Mouse (Mus musculus) spleen, adult 2 months (tissue): ENCODE measurements around the gene Nrd1.

ENCODE experiments used
- CTCF ChIP-seq: fragments of 200-500 bp; IDR thresholded peaks from 2 replicates; pipeline ENCODE4 v1.5.1; 2011; ENCODE audit warnings: mild to moderate bottlenecking, inconsistent platforms; ENCODE audit not compliant: insufficient read depth, insufficient read length, insufficient replicate concordance; ENCODE audit errors: extremely low read depth
- POLR2A ChIP-seq: fragments of 200-500 bp; IDR thresholded peaks from 2 replicates; pipeline ENCODE4 v1.6.1; 2011; ENCODE audit warnings: low read depth, low read length, inconsistent platforms

- TF ChIP-seq POLR2A (no peak), CTCF (no peak)
Measured at GRCm38 (mm10) chr4:109057640-109058039, 57.2 kb downstream of the Nrd1 start.
